Mouse (Mus musculus): ENCODE measurements around the gene Eno3.

DNA sequence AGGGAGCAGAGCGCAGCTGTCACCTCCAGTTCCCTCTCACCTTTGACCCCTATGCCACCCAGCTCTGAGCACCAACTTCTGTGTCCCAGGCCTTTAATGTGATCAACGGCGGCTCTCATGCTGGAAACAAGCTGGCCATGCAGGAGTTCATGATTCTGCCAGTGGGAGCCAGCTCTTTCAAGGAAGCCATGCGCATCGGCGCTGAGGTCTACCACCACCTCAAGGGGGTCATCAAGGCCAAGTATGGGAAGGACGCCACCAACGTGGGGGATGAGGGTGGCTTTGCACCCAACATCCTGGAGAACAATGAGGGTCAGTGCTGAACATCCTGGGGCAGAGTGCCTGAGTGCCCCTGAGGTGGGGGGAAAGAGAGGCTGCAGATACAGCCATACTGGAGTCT is 3.6 kb downstream of the Eno3 start:
- TF ChIP-seq POLR2A (IDR thresholded peaks at IDR 0.05; ENCODE audit: insufficient read depth, low read length), result no peak
- no peak for TF ChIP-seq CTCF (IDR thresholded peaks at IDR 0.05; ENCODE audit: low read depth, low read length)
